Mouse (Mus musculus): Measurements from ENCODE around the gene Plcl2.

DNA sequence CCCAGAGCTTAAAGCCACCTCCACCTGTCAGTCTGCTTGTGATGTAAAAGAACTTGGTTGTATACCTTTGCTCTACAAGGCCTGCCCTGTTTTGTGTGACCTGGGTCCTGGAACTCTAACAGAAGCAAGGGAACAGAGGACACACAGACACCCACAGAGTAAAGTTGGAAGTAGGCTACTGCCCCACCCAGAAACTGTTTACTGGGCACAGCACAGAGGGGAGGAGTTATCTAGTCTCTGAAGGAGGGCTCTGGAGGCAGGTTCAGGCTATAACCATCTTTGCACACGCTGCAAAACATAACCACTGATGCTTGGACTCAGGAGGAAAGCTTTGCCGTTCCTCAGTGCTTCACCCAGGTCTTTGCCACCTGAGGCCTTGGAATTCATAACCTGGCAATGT is 221.7 kb downstream of the Plcl2 start:
- no peak for TF ChIP-seq POLR2A (IDR thresholded peaks at IDR 0.05; ENCODE audit: low read depth, low read length)
- no peak for TF ChIP-seq CTCF (IDR thresholded peaks at IDR 0.05; ENCODE audit: extremely low read depth, insufficient read length, insufficient replicate concordance, low read depth, low read length)

Measured in small intestine, adult 2 months (tissue).